Mouse (Mus musculus) forebrain, embryonic 12.5 days (tissue): ENCODE measurements around the gene Olfr2. TPM values are rescaled to one million over a fixed set of nuclear protein-coding genes. Genes with fewer than 3 reads are reported as not detected.
"Not testable (repeated sequence)": the region's sequence is repeated elsewhere in the genome, so short reads cannot be mapped to it uniquely, and the experiment has no call there.

Source experiments
- ATAC-seq: fragments of 200-750 bp; cut with Nextera tagmentation; 2 replicates; pipeline ENCODE4 v1.8.0; 2017; ENCODE audit warnings: moderate TSS enrichment; ENCODE audit not compliant: low FRiP score
- H3K27ac ChIP-seq: fragments of 300-500 bp; sonication (generic); 2 replicates; pipeline ENCODE4 v1.5.1; 2016; ENCODE audit warnings: mild to moderate bottlenecking
- H3K27me3 ChIP-seq: fragments of 300-500 bp; sonication (generic); 2 replicates; pipeline ENCODE4 v1.6.1; 2016; ENCODE audit warnings: mild to moderate bottlenecking
- H3K36me3 ChIP-seq: fragments of 300-500 bp; sonication (generic); replicated peaks from 2 replicates; pipeline ENCODE4 v1.6.1; 2016; ENCODE audit warnings: mild to moderate bottlenecking
- H3K4me1 ChIP-seq: fragments of 300-500 bp; sonication (generic); 2 replicates; pipeline ENCODE4 v1.6.1; 2016
- H3K4me2 ChIP-seq: fragments of 300-500 bp; sonication (generic); 2 replicates; pipeline ENCODE4 v1.6.1; 2016; ENCODE audit warnings: mild to moderate bottlenecking, moderate library complexity
- H3K4me3 ChIP-seq: fragments of 300-500 bp; sonication (generic); replicated peaks from 2 replicates; pipeline ENCODE4 v1.5.1; 2016; ENCODE audit warnings: mild to moderate bottlenecking
- H3K9ac ChIP-seq: fragments of 300-500 bp; sonication (generic); 2 replicates; pipeline ENCODE4 v1.6.1; 2016; ENCODE audit warnings: mild to moderate bottlenecking
- H3K9me3 ChIP-seq: fragments of 300-500 bp; sonication (generic); 2 replicates; pipeline ENCODE4 v1.6.1; 2016
- WGBS: fragments of 180-500 bp; shearing (Covaris S2); methylation state at CpG from one replicate; pipeline ENCODE4 v1.1.7; 2016; 5-methylcytosine and 5-hydroxymethylcytosine counted together
- polyA plus RNA-seq: library from polyadenylated mRNA; unstranded; fragments of >200 nt; fragmentation: Nextera tagmentation; extraction: Ambion mirVana; gene quantifications from 2 replicates; pipeline ENCODE4 v1.2.1, GENCODE M21; 2016

Olfr2 gene
- polyA plus RNA-seq: not detected in 2 replicates

- H3K4me3 ChIP-seq: no peak within 1 kb of the TSS
- no peak within 1 kb of the TSS for H3K9ac ChIP-seq
- H3K9me3 ChIP-seq: no peaks in the 10 kb centered on the region
- 49% methylated on average over 1 of the region's 1 CpGs for WGBS
- no peaks in the 10 kb centered on the region for H3K36me3 ChIP-seq
- no peaks in the 10 kb centered on the region for H3K4me1 ChIP-seq
- H3K27me3 ChIP-seq: no peaks in the 10 kb centered on the region
- no peak within 1 kb of the TSS for H3K4me2 ChIP-seq
- ATAC-seq: no peak
- no peak within 1 kb of the TSS for H3K27ac ChIP-seq
Measured at GRCm38 (mm10) chr7:107005972-107006371, at the start of gene Olfr2. Gene Olfr2 (minus strand): TSS chr7:107006072.

DNA sequence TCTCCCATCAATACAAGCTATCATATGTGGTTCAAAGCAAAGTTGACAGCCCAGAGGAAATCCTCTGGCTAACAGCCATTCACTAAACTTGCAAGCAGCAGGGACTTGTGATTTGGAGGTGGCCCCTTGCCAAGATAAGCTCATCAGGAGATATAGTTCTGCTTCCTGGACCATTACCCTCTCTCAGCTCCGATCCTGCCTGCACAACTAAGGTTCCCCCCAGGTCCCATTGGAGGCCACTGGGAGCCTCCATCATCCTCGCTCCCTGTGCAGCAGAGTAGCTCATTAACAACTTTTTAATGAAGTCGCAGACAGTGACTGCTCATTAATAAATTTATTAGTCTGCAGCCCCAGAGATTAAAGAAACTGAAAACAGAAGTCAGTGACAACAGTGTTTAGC lies 41.7 kb upstream of the Olfr2 start:
- H3K27ac ChIP-seq: no peak overlapping the region
- no peaks in the 10 kb centered on the region for H3K4me1 ChIP-seq
- no peak overlapping the region for H3K9ac ChIP-seq
- no peak overlapping the region for H3K4me2 ChIP-seq
- H3K9me3 ChIP-seq: no peaks in the 10 kb centered on the region
- ATAC-seq: no peak
- H3K4me3 ChIP-seq: no peak overlapping the region
- H3K27me3 ChIP-seq: no peaks in the 10 kb centered on the region
- 39% methylated on average over 3 of the region's 3 CpGs for WGBS
- H3K36me3 ChIP-seq: no peaks in the 10 kb centered on the region

- no peaks in the 10 kb centered on the region for H3K4me1 ChIP-seq
- 5% methylated on average over 5 of the region's 5 CpGs for WGBS
- no peaks in the 10 kb centered on the region for H3K36me3 ChIP-seq
- no peak overlapping the region for H3K27ac ChIP-seq
- no peaks in the 10 kb centered on the region for H3K27me3 ChIP-seq
- no peak for ATAC-seq
- H3K4me3 ChIP-seq: no peak overlapping the region
- no peak overlapping the region for H3K4me2 ChIP-seq
- no peak overlapping the region for H3K9ac ChIP-seq
- no peaks in the 10 kb centered on the region for H3K9me3 ChIP-seq
Measured at GRCm38 (mm10) chr7:107045833-107046232, 40.0 kb upstream of the Olfr2 start.

- H3K27ac ChIP-seq: no peak overlapping the region
- no peak overlapping the region for H3K4me2 ChIP-seq
- WGBS: 94% methylated on average over 1 of the region's 1 CpGs
- H3K4me3 ChIP-seq: no peak overlapping the region
- no peaks in the 10 kb centered on the region for H3K9me3 ChIP-seq
- no peaks in the 10 kb centered on the region for H3K4me1 ChIP-seq
- H3K9ac ChIP-seq: no peak overlapping the region
- no peaks in the 10 kb centered on the region for H3K36me3 ChIP-seq
- no peaks in the 10 kb centered on the region for H3K27me3 ChIP-seq
- ATAC-seq: no peak
Measured at GRCm38 (mm10) chr7:107044407-107044806, 38.5 kb upstream of the Olfr2 start.

DNA sequence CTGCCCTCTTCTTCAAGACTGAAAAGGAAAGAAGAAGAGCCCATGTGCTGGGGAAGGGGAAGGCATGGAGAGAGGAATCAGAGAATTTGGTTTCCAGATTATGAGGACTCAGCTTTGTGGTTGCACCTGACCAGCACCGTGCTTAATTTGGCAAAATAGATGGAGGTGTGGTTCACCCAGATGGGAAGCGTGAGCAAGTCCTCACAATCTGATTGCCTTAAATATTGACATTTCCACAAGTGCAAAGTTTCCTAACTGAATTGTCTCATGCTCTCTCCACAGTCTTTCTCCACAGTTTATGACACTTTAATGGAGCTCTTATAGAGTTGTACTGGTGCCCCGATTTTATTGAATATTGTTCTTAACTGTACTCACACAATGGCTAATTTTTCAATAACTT lies 37.3 kb upstream of the Olfr2 start:
- H3K27ac ChIP-seq: no peak overlapping the region
- H3K27me3 ChIP-seq: no peaks in the 10 kb centered on the region
- WGBS: 91% methylated on average over 3 of the region's 3 CpGs
- ATAC-seq: no peak
- H3K9ac ChIP-seq: no peak overlapping the region
- no peaks in the 10 kb centered on the region for H3K4me1 ChIP-seq
- H3K4me2 ChIP-seq: no peak overlapping the region
- H3K9me3 ChIP-seq: no peaks in the 10 kb centered on the region
- no peaks in the 10 kb centered on the region for H3K36me3 ChIP-seq
- H3K4me3 ChIP-seq: no peak overlapping the region

- ATAC-seq: no peak
- Histone ChIP-seq H3K9ac (no peak overlapping the region), H3K4me3 (no peak overlapping the region), H3K27ac (no peak overlapping the region), H3K27me3 (no peaks in the 10 kb centered on the region), H3K36me3 (no peaks in the 10 kb centered on the region), H3K9me3 (peaks cover 3% of the 10 kb centered on the region; the same call in 1 of the 2 replicates), H3K4me1 (no peaks in the 10 kb centered on the region), H3K4me2 (no peak overlapping the region)
- 85% methylated on average over 2 of the region's 2 CpGs for WGBS
Measured at GRCm38 (mm10) chr7:107039934-107040563, 34.2 kb upstream of the Olfr2 start.

DNA sequence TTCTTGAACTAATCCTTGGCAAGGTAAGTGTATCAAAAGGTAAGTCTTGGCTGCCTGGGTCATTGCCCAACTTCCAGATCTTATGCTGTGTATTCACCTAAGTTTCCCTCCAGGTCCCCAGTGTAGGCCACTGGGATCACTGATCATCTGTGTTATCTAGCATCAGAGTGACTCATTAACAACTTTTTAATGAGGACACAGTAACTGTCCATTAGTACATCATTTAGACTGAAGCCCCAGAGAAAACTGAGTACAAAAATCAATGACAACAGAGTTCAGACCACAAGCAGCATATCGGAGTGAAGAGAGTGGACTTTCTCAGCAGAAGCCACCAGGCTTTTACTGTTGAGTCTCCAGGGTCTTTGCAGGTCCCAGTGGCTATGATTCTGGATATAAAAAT lies 25.0 kb upstream of the Olfr2 start, which contains the start of gene Olfr713:
Gene Olfr713, plus strand, starts transcription at position 301 of the 400 bp plus-strand sequence.
- 88% methylated on average over 1 of the region's 1 CpGs for WGBS
- Histone ChIP-seq H3K4me1 (no peaks in the 10 kb centered on the region), H3K27me3 (no peaks in the 10 kb centered on the region), H3K4me2 (no peak within 1 kb of the TSS), H3K9ac (no peak within 1 kb of the TSS), H3K4me3 (no peak within 1 kb of the TSS), H3K27ac (no peak within 1 kb of the TSS), H3K9me3 (no peaks in the 10 kb centered on the region), H3K36me3 (no peaks in the 10 kb centered on the region)
- ATAC-seq: no peak

DNA sequence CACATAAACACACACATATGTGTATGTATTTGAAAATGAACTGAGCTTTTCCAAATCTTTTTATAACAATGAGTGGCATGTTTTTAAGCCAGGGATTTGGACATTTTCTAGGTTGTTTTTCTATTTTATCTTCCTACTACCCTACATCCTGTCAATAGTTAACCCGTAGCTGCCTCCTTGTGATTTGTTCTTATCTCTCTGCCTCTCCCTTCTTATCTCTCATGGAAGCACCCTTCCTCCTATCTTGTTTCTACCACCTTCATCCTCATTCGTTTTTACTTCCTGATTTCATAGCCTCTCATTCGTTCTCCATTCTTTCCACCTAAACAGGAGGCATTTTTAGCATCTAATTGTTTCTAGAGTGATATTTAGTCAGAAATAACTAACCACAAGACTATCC lies 1.7 kb downstream of the Olfr2 start:
- no peak for ATAC-seq
- Histone ChIP-seq H3K4me2 (no peak overlapping the region), H3K9ac (no peak overlapping the region), H3K27ac (no peak overlapping the region), H3K27me3 (no peaks in the 10 kb centered on the region), H3K4me3 (no peak overlapping the region), H3K4me1 (no peaks in the 10 kb centered on the region), H3K9me3 (no peaks in the 10 kb centered on the region), H3K36me3 (no peaks in the 10 kb centered on the region)
- 70% methylated on average over 3 of the region's 3 CpGs for WGBS

GRCm38 (mm10) chr7:107000798-107001197 lies 5.1 kb downstream of the Olfr2 start:
- Histone ChIP-seq H3K27me3 (no peaks in the 10 kb centered on the region), H3K9ac (no peak overlapping the region), H3K4me1 (no peaks in the 10 kb centered on the region), H3K36me3 (no peaks in the 10 kb centered on the region), H3K4me2 (no peak overlapping the region), H3K4me3 (no peak overlapping the region), H3K27ac (no peak overlapping the region), H3K9me3 (no peaks in the 10 kb centered on the region)
- no peak for ATAC-seq
- WGBS: 90% methylated on average over 7 of the region's 7 CpGs

DNA sequence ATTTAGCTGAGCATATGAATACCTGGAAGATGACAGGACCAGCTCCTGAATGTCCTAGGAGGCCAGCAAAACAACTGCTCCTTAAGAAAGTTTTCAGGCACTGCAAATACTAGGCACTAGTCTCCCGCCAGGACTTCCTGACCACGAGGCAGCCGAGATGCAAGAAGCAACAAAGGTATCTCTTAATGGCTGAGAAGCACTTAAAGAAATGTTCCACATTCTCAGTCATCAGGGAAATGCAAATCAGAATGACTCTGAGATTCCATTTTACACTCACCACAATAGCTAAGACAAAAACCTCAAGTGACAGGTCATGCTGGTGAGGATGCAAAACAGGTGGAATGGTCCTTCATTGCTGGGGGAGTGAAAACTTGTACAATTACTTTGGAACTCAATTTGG lies 20.6 kb downstream of the Olfr2 start:
- H3K27ac ChIP-seq: no peak overlapping the region
- no peak overlapping the region for H3K4me2 ChIP-seq
- no peaks in the 10 kb centered on the region for H3K4me1 ChIP-seq
- 97% methylated on average over 3 of the region's 3 CpGs for WGBS
- no peak overlapping the region for H3K4me3 ChIP-seq
- no peak overlapping the region for H3K9ac ChIP-seq
- no peaks in the 10 kb centered on the region for H3K9me3 ChIP-seq
- H3K27me3 ChIP-seq: no peaks in the 10 kb centered on the region
- H3K36me3 ChIP-seq: no peaks in the 10 kb centered on the region
- no peak for ATAC-seq

GRCm38 (mm10) chr7:106975353-106975752 lies 30.5 kb downstream of the Olfr2 start, which contains the start of gene Olfr711:
Gene Olfr711 (minus strand): TSS chr7:106975453.
- Histone ChIP-seq H3K4me3 (no peak within 1 kb of the TSS), H3K27ac (no peak within 1 kb of the TSS), H3K36me3 (no peaks in the 10 kb centered on the region), H3K4me2 (no peak within 1 kb of the TSS), H3K9me3 (no peaks in the 10 kb centered on the region), H3K9ac (no peak within 1 kb of the TSS), H3K4me1 (no peaks in the 10 kb centered on the region), H3K27me3 (no peaks in the 10 kb centered on the region)
- 64% methylated on average over 1 of the region's 1 CpGs for WGBS
- no peak for ATAC-seq

DNA sequence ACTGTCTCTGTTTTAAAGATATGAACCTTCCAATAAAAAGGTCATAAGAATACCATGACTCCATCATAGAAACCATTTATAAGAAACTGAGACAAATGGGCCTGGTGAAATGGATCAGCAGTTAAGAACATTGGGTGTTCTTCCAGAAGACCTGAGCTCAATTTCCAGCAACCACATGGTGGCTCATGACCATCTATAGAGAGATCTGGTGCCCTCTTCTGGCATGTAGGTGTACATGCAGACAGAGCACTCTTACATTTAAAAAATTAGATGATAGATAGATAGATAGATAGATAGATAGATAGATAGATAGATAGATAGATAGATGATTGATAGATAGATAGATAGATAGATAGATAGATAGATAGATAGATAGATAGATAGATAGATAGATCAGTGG lies 38.4 kb downstream of the Olfr2 start:
- ATAC-seq: not testable (repeated sequence)

DNA sequence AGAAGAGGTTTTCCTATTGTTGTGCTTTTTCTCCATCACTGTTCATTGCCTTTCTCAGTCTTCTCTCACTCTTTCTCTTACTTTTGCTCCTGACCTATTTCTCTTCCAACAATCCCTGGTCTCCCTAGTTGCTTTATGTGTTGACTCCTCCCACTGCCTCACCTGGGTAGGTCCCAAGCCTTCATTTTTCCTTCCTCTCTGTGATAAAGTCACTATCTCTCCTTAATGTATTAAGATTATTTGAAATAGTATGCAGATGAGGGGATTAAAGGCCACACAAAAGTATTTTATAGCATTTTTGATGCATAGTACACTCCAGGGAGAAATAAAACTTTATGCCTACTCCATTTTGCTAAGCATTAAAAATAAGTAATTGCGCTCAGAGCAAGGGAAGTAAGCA lies 42.0 kb downstream of the Olfr2 start, which contains the start of gene Olfr6:
Gene Olfr6, minus strand, starts transcription at position 101 of the 400 bp plus-strand sequence.
- 92% methylated on average over 1 of the region's 1 CpGs for WGBS
- H3K27ac ChIP-seq: no peak within 1 kb of the TSS
- no peaks in the 10 kb centered on the region for H3K27me3 ChIP-seq
- no peaks in the 10 kb centered on the region for H3K36me3 ChIP-seq
- H3K4me3 ChIP-seq: no peak within 1 kb of the TSS
- no peaks in the 10 kb centered on the region for H3K4me1 ChIP-seq
- ATAC-seq: no peak
- H3K9ac ChIP-seq: no peak within 1 kb of the TSS
- H3K4me2 ChIP-seq: no peak within 1 kb of the TSS
- no peaks in the 10 kb centered on the region for H3K9me3 ChIP-seq

More for the DNA sequence above, 38.4 kb downstream of the Olfr2 start:
- not testable (repeated sequence) for H3K27me3 ChIP-seq, H3K4me2 ChIP-seq, H3K4me1 ChIP-seq, H3K36me3 ChIP-seq, H3K9me3 ChIP-seq, H3K4me3 ChIP-seq, H3K27ac ChIP-seq, H3K9ac ChIP-seq
